In the genomic region with DNA sequence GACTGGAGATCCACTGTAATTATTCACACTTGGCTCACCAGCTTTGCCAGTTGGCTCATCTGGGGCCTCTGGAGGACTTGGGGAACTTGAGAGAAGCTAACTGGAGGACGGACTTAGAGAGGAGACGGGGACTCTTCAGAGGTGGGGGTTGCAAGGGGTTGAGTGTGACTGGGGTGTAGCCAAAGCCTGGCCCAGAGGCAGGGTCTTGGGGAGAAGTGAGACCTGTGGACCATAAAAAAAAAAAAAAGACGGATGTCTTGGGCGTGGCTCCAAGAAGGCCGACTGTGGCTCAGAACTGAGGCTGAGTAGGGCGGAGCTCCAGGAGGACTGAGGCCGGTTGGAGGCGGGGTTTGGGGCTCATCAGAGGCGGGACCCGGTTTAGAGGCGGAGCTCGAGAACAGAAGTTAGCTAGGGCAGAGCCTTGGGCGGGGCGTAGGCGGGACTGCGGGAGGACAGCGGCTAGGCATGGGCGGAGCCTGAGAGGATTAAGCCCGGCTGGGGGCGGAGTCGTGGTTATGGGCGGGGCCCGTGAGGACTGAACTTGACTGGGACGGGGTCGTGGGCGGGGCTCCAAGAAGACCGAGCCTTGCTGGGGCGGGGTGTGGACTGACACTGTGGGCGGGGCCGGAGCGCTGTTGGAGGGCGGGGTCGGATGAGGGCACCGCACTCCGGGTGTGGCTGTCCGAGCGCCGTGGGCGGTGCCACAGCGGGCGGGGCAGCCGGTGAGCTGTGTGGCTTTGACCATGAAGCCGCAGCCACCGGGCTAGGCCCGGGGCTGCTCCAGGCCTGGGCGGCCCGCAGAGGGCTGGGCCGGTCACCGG, we compare ENCODE assay signal across 8 mouse cellular contexts. TPM values are rescaled to one million over a fixed set of nuclear protein-coding genes. Genes with fewer than 3 reads are reported as not detected.
DNase-seq lines count a peak whose midpoint lies in the region; ATAC-seq and TF ChIP-seq lines count a peak whose summit lies in the region.

A gene (plus strand): TSS at position 638 of the 821 bp plus-strand sequence.

- ATAC-seq in kidney, embryonic 14.5 days (ENCODE audit: low FRiP score, low TSS enrichment), result peak; percentile 90
- peak; percentile 64 for ATAC-seq in limb, embryonic 15.5 days (ENCODE audit: insufficient number of reproducible peaks, low FRiP score, low TSS enrichment, low read depth)

- 2% methylated on average over 47 of the region's 49 CpGs for WGBS in kidney, embryonic 14.5 days
- 2% methylated on average over 45 of the region's 49 CpGs for whole genome bisulfite sequencing in limb, embryonic 15.5 days

- peak; percentile 27; the same call in 1 of the 2 replicates for TF ChIP-seq POLR2A in bone marrow macrophage, adult 2 months (IDR thresholded peaks at IDR 0.05; ENCODE audit: borderline replicate concordance, low read depth, low read length)
- no peak; the same call in 1 of the 2 replicates for TF ChIP-seq POLR2A in embryonic fibroblast, embryonic 13.5 days (IDR thresholded peaks at IDR 0.05; ENCODE audit: low read depth, low read length)

- H3K27me3 ChIP-seq in kidney, embryonic 14.5 days (ENCODE audit: control insufficient read depth, insufficient read depth, low read length), result peaks cover 9% of the 10 kb centered on the region; the same call in 1 of the 2 replicates
- H3K27me3 ChIP-seq in limb, embryonic 15.5 days, result peaks cover 41% of the 10 kb centered on the region

- no peak for TF ChIP-seq CTCF in bone marrow macrophage, adult 2 months (IDR thresholded peaks at IDR 0.05; ENCODE audit: low read depth, low read length)
- no peak for TF ChIP-seq CTCF in embryonic fibroblast, embryonic 13.5 days (IDR thresholded peaks at IDR 0.05; ENCODE audit: borderline replicate concordance, insufficient read depth, low read length)

- no peaks in the 10 kb centered on the region; the same call in 1 of the 2 replicates for H3K4me1 ChIP-seq in bone marrow macrophage, adult 2 months (ENCODE audit: control insufficient read depth, insufficient read depth, low read length)
- no peaks in the 10 kb centered on the region for H3K4me1 ChIP-seq in embryonic fibroblast, embryonic 13.5 days (ENCODE audit: control insufficient read depth, insufficient read depth, low read length)
- peaks cover 3% of the 10 kb centered on the region; the same call in 1 of the 2 replicates for H3K4me1 ChIP-seq in kidney, embryonic 14.5 days (ENCODE audit: control insufficient read depth, insufficient read depth, low read length)
- H3K4me1 ChIP-seq in limb, embryonic 15.5 days, result peaks cover 13% of the 10 kb centered on the region

- peak within 1 kb of the TSS; percentile 35; the same call in 1 of the 2 replicates for H3K9ac ChIP-seq in kidney, embryonic 14.5 days (ENCODE audit: low read depth, low read length)
- 0 out of 2 replicates have a peak within 1 kb of the TSS, but pooled peaks have one; percentile 18 for H3K9ac ChIP-seq in limb, embryonic 15.5 days

- H3K4me2 ChIP-seq in kidney, embryonic 14.5 days (replicated peaks; ENCODE audit: low read depth, low read length), result peak within 1 kb of the TSS; percentile 98
- peak within 1 kb of the TSS; percentile 93 for H3K4me2 ChIP-seq in limb, embryonic 15.5 days

- DNase-seq in A20 (ENCODE audit: low read depth, low spot score), result peak; percentile 100
- DNase-seq in heart, adult 9 months (ENCODE audit: low spot score in 2 of 2), result peak; percentile 96 to 98
- DNase-seq in monocyte, adult 2 months (ENCODE audit: low read depth in 1 of 2, low spot score in 2 of 2), result peak; percentile 91 to 95
- peak; percentile 90 to 91 for DNase-seq in spleen, postnatal 36 days (ENCODE audit: low spot score in 2 of 2)

- no peaks in the 10 kb centered on the region for H3K36me3 ChIP-seq in kidney, embryonic 14.5 days (ENCODE audit: control insufficient read depth, insufficient read depth, low read length)
- H3K36me3 ChIP-seq in limb, embryonic 15.5 days, result no peaks in the 10 kb centered on the region

- H3K4me3 ChIP-seq in bone marrow macrophage, adult 2 months (ENCODE audit: insufficient read depth, low read length), result peak within 1 kb of the TSS; percentile 78
- H3K4me3 ChIP-seq in embryonic fibroblast, embryonic 13.5 days (ENCODE audit: insufficient read depth, low read length), result peak within 1 kb of the TSS; percentile 50
- peak within 1 kb of the TSS; percentile 58 for H3K4me3 ChIP-seq in kidney, embryonic 14.5 days (ENCODE audit: low read length)
- H3K4me3 ChIP-seq in limb, embryonic 15.5 days, result peak within 1 kb of the TSS; percentile 51

- H3K27ac ChIP-seq in bone marrow macrophage, adult 2 months (ENCODE audit: insufficient read depth, low read depth, low read length), result no peak within 1 kb of the TSS
- H3K27ac ChIP-seq in embryonic fibroblast, embryonic 13.5 days (ENCODE audit: insufficient read depth, low read length), result no peak within 1 kb of the TSS
- no peak within 1 kb of the TSS for H3K27ac ChIP-seq in kidney, embryonic 14.5 days (ENCODE audit: low read depth, low read length)
- no peak within 1 kb of the TSS for H3K27ac ChIP-seq in limb, embryonic 15.5 days

- no peaks in the 10 kb centered on the region for H3K9me3 ChIP-seq in kidney, embryonic 14.5 days (ENCODE audit: control insufficient read depth, low read length)
- H3K9me3 ChIP-seq in limb, embryonic 15.5 days, result no peaks in the 10 kb centered on the region

RNA-seq across cellular contexts. Expression of the gene that starts here (rescaled TPM):
- 52.0 and 67.7 TPM in 2 replicates for polyA plus RNA-seq in bone marrow macrophage, adult 2 months (2012; ENCODE audit: insufficient read depth, insufficient read length, missing spikeins)
- 29.9 and 44.7 TPM in 2 replicates for polyA plus RNA-seq in embryonic fibroblast, embryonic 13.5 days (2011; ENCODE audit: insufficient read length, low read depth, missing spikeins)
- 5.2 and 6.4 TPM in 2 replicates for polyA plus RNA-seq in kidney, embryonic 14.5 days (2014; fragmentation: Nextera tagmentation; extraction: Ambion mirVana)
- 7.8 and 8.0 TPM in 2 replicates for polyA plus RNA-seq in limb, embryonic 15.5 days (2015; fragmentation: Nextera tagmentation; extraction: Ambion mirVana)
